In genomic region chr1:189806533-189807297, GRCm38 (mm10) we compare ENCODE assay signal across 15 mouse cellular contexts.
A peak's percentile ranks its signal among the peaks of the same experiment; 100 is the strongest.
DNase-seq lines count a peak whose midpoint lies in the region; ATAC-seq lines count a peak whose summit lies in the region.
"Had no signal": no experiment of that assay in that cellular context is flagged by ENCODE, and none has a peak within 500 bp of the region (broad histone marks: within the 10 kb centered on the region; RNA-seq: fewer than 3 reads in every experiment).

No protein-coding gene starts in this region.

- H3K4me1 ChIP-seq in forebrain, embryonic 10.5 days, result no peaks in the 10 kb centered on the region
- H3K4me1 ChIP-seq in forebrain, embryonic 14.5 days (ENCODE audit: control insufficient read depth, insufficient read depth, low read length), result no peaks in the 10 kb centered on the region
- H3K4me1 ChIP-seq in heart, embryonic 16.5 days (ENCODE audit: control insufficient read depth, insufficient read depth, low read length), result peaks cover 23% of the 10 kb centered on the region
- H3K4me1 ChIP-seq in midbrain, embryonic 10.5 days, result peaks cover 8% of the 10 kb centered on the region
- H3K4me1 ChIP-seq in midbrain, embryonic 14.5 days (ENCODE audit: control insufficient read depth, insufficient read depth, low read length), result no peaks in the 10 kb centered on the region
- H3K4me1 ChIP-seq: hindbrain, embryonic 15.5 days had no signal

- peak overlapping the region; percentile 27; the same call in 1 of the 2 replicates for H3K27ac ChIP-seq in forebrain, embryonic 10.5 days
- no peak overlapping the region for H3K27ac ChIP-seq in forebrain, embryonic 14.5 days (ENCODE audit: low read depth, low read length)
- H3K27ac ChIP-seq in heart, embryonic 16.5 days (ENCODE audit: low read length), result peak overlapping the region; percentile 48
- 0 out of 2 replicates have a peak overlapping the region, but pooled peaks have one; percentile 9 for H3K27ac ChIP-seq in midbrain, embryonic 10.5 days (replicated peaks)
- no peak overlapping the region for H3K27ac ChIP-seq in midbrain, embryonic 14.5 days (replicated peaks; ENCODE audit: low read depth, low read length)
- H3K27ac ChIP-seq: hindbrain, embryonic 15.5 days; liver, embryonic 14.5 days had no signal

- ATAC-seq in forebrain, embryonic 14.5 days, result no peak
- no peak for ATAC-seq in heart, embryonic 16.5 days (replicated peaks; ENCODE audit: extremely low read depth, insufficient read depth, low FRiP score)
- ATAC-seq in midbrain, embryonic 14.5 days (ENCODE audit: low FRiP score, low TSS enrichment), result no peak

- no peaks in the 10 kb centered on the region for H3K9me3 ChIP-seq in forebrain, embryonic 10.5 days
- H3K9me3 ChIP-seq in forebrain, embryonic 14.5 days (replicated peaks; ENCODE audit: control insufficient read depth, low read length), result no peaks in the 10 kb centered on the region
- H3K9me3 ChIP-seq in heart, embryonic 16.5 days (replicated peaks; ENCODE audit: control insufficient read depth, low read length), result peaks cover 4% of the 10 kb centered on the region; the same call in 1 of the 2 replicates
- no peaks in the 10 kb centered on the region for H3K9me3 ChIP-seq in midbrain, embryonic 10.5 days (replicated peaks)
- no peaks in the 10 kb centered on the region for H3K9me3 ChIP-seq in midbrain, embryonic 14.5 days (ENCODE audit: control insufficient read depth, low read length)
- H3K9me3 ChIP-seq: hindbrain, embryonic 15.5 days had no signal

- DNase-seq in forebrain, embryonic 10.5 days (ENCODE audit: extremely low spot score, low spot score), result no peak
- DNase-seq in forebrain, embryonic 14.5 days (ENCODE audit: low spot score), result no peak
- no peak for DNase-seq in heart, adult 8-10 months (ENCODE audit: low spot score)
- no peak for DNase-seq in midbrain, embryonic 10.5 days (ENCODE audit: low spot score)
- no peak for DNase-seq in midbrain, embryonic 14.5 days
- peak; percentile 36 for DNase-seq in lung, postnatal 10 days
- DNase-seq in yolk sac, embryonic 10.5 days (ENCODE audit: low spot score), result no peak
- DNase-seq: adrenal gland, postnatal 25 days; cerebellum, adult 9-11 months; kidney, adult 11 months; spleen, adult 18-20 months had no signal

- no peak overlapping the region for H3K4me2 ChIP-seq in forebrain, embryonic 14.5 days (ENCODE audit: low read length)
- no peak overlapping the region for H3K4me2 ChIP-seq in heart, embryonic 16.5 days (ENCODE audit: low read depth, low read length)
- H3K4me2 ChIP-seq in midbrain, embryonic 14.5 days (ENCODE audit: low read length), result no peak overlapping the region
- H3K4me2 ChIP-seq: hindbrain, embryonic 15.5 days had no signal

- no peak overlapping the region for H3K9ac ChIP-seq in forebrain, embryonic 14.5 days (ENCODE audit: low read length)
- H3K9ac ChIP-seq in heart, embryonic 16.5 days (ENCODE audit: low read length), result no peak overlapping the region
- no peak overlapping the region for H3K9ac ChIP-seq in midbrain, embryonic 14.5 days (replicated peaks; ENCODE audit: low read length)
- H3K9ac ChIP-seq: hindbrain, embryonic 15.5 days; liver, embryonic 14.5 days had no signal

- 86% methylated on average over 13 of the region's 13 CpGs for WGBS in forebrain, embryonic 10.5 days
- WGBS in forebrain, embryonic 14.5 days, result 84% methylated on average over 13 of the region's 13 CpGs
- WGBS in heart, embryonic 16.5 days, result 62% methylated on average over 13 of the region's 13 CpGs
- WGBS in midbrain, embryonic 10.5 days, result 87% methylated on average over 13 of the region's 13 CpGs
- 74% methylated on average over 13 of the region's 13 CpGs for WGBS in midbrain, embryonic 14.5 days

- H3K36me3 ChIP-seq in forebrain, embryonic 10.5 days (replicated peaks), result peaks cover 7% of the 10 kb centered on the region; the same call in 1 of the 2 replicates
- no peaks in the 10 kb centered on the region for H3K36me3 ChIP-seq in forebrain, embryonic 14.5 days (ENCODE audit: control insufficient read depth, insufficient read depth, low read length)
- H3K36me3 ChIP-seq in heart, embryonic 16.5 days (ENCODE audit: control insufficient read depth, insufficient read depth), result peaks cover 8% of the 10 kb centered on the region; the same call in 1 of the 2 replicates
- peaks cover 8% of the 10 kb centered on the region; the same call in 1 of the 2 replicates for H3K36me3 ChIP-seq in midbrain, embryonic 10.5 days
- H3K36me3 ChIP-seq in midbrain, embryonic 14.5 days (ENCODE audit: control insufficient read depth, insufficient read depth, low read length), result no peaks in the 10 kb centered on the region
- H3K36me3 ChIP-seq: hindbrain, embryonic 15.5 days had no signal

- H3K4me3 ChIP-seq in forebrain, embryonic 10.5 days, result no peak overlapping the region
- H3K4me3 ChIP-seq in forebrain, embryonic 14.5 days (ENCODE audit: low read depth, low read length), result no peak overlapping the region
- H3K4me3 ChIP-seq in heart, embryonic 16.5 days (ENCODE audit: low read length), result no peak overlapping the region
- H3K4me3 ChIP-seq in midbrain, embryonic 10.5 days, result no peak overlapping the region
- no peak overlapping the region for H3K4me3 ChIP-seq in midbrain, embryonic 14.5 days (replicated peaks; ENCODE audit: low read depth, low read length)
- H3K4me3 ChIP-seq: erythroblast, embryonic 14.5 days; hindbrain, embryonic 15.5 days had no signal

- peaks cover 39% of the 10 kb centered on the region; the same call in 1 of the 2 replicates for H3K27me3 ChIP-seq in forebrain, embryonic 10.5 days (ENCODE audit: poor library complexity, severe bottlenecking)
- no peaks in the 10 kb centered on the region for H3K27me3 ChIP-seq in forebrain, embryonic 14.5 days (replicated peaks; ENCODE audit: control insufficient read depth, insufficient read depth, low read length)
- no peaks in the 10 kb centered on the region for H3K27me3 ChIP-seq in heart, embryonic 16.5 days (ENCODE audit: control insufficient read depth, insufficient read depth, low read length)
- no peaks in the 10 kb centered on the region for H3K27me3 ChIP-seq in midbrain, embryonic 10.5 days (ENCODE audit: low read depth, poor library complexity, severe bottlenecking)
- H3K27me3 ChIP-seq in midbrain, embryonic 14.5 days (ENCODE audit: control insufficient read depth, insufficient read depth, low read length), result no peaks in the 10 kb centered on the region
- H3K27me3 ChIP-seq: hindbrain, embryonic 15.5 days had no signal

Comparison
In these comparisons a context has a peak if more than half of its experiments do, and no peak if none do; other contexts are left out.
1. H3K27ac ChIP-seq: peak in forebrain, embryonic 10.5 days (single experiment), heart, embryonic 16.5 days (single experiment) and midbrain, embryonic 10.5 days (single experiment); none in forebrain, embryonic 14.5 days (single experiment) and midbrain, embryonic 14.5 days (single experiment).